Mouse (Mus musculus): ENCODE measurements around the gene Pcdh17.

The Pcdh17 gene

GRCm38 (mm10) chr14:84480546-84480945 lies 37.2 kb downstream of the Pcdh17 start:
- DNase-seq: no peak

GRCm38 (mm10) chr14:84484350-84484749 lies 41.0 kb downstream of the Pcdh17 start:
- DNase-seq: no peak

- DNase-seq: no peak
Observed at GRCm38 (mm10) chr14:84511010-84511409, 67.6 kb downstream of the Pcdh17 start.

GRCm38 (mm10) chr14:84532397-84532796 lies 89.0 kb downstream of the Pcdh17 start:
- DNase-seq: peak; percentile 39

- DNase-seq: no peak
Observed at GRCm38 (mm10) chr14:84535264-84535663, 91.9 kb downstream of the Pcdh17 start.

GRCm38 (mm10) chr14:84541838-84542237 lies 98.5 kb downstream of the Pcdh17 start:
- no peak for DNase-seq

GRCm38 (mm10) chr14:84545968-84546367 lies 102.6 kb downstream of the Pcdh17 start:
- no peak for DNase-seq

GRCm38 (mm10) chr14:84547513-84548194 lies 104.3 kb downstream of the Pcdh17 start:
- no peak for DNase-seq

GRCm38 (mm10) chr14:84551546-84551945 lies 108.2 kb downstream of the Pcdh17 start:
- DNase-seq: no peak

GRCm38 (mm10) chr14:84571071-84571470 lies 127.7 kb downstream of the Pcdh17 start:
- no peak for DNase-seq

All from retina, postnatal 1 day (tissue).